Mouse (Mus musculus) myocyte (in vitro differentiated cells): Measurements from ENCODE around the gene B430306N03Rik.

Experiments used
- MAX ChIP-seq: IDR thresholded peaks from one replicate; pipeline ENCODE4 v1.6.1; 2011; ENCODE audit warnings: low read depth, mild to moderate bottlenecking, control low read depth
- MYOD1 ChIP-seq, 3 experiments: IDR thresholded peaks; one replicate each; pipeline ENCODE4 v1.6.1; 2011; ENCODE audit warnings: control low read depth in 2 of 3, low read depth in 2 of 3, mild to moderate bottlenecking in 2 of 3, moderate library complexity in 1 of 3; ENCODE audit not compliant: insufficient read length in 2 of 3, control insufficient read depth in 1 of 3
- MYOG ChIP-seq, 3 experiments: IDR thresholded peaks; one replicate each; pipeline ENCODE4 v1.6.1; 2011; ENCODE audit warnings: control low read depth in 2 of 3, low read depth in 2 of 3, mild to moderate bottlenecking in 2 of 3; ENCODE audit not compliant: insufficient read length in 2 of 3, control insufficient read depth in 1 of 3, insufficient read depth in 1 of 3
- POLR2A ChIP-seq: IDR thresholded peaks from one replicate; pipeline ENCODE4 v1.6.1; 2011; ENCODE audit warnings: low read depth, mild to moderate bottlenecking, control low read depth, moderate library complexity; ENCODE audit not compliant: insufficient read length
- POLR2AphosphoS2 ChIP-seq: IDR thresholded peaks from one replicate; pipeline ENCODE4 v1.6.1; 2011; ENCODE audit warnings: low read depth, control low read depth; ENCODE audit not compliant: insufficient read length
- TCF12 ChIP-seq: IDR thresholded peaks from one replicate; pipeline ENCODE4 v1.6.1; 2011; ENCODE audit warnings: mild to moderate bottlenecking, control low read depth; ENCODE audit not compliant: poor library complexity, insufficient read depth, severe bottlenecking
- TCF3 ChIP-seq: IDR thresholded peaks from one replicate; pipeline ENCODE4 v1.6.1; 2011; ENCODE audit warnings: low read depth, control low read depth; ENCODE audit not compliant: insufficient read length
- USF1 ChIP-seq: IDR thresholded peaks from one replicate; pipeline ENCODE4 v1.6.1; 2011; ENCODE audit warnings: low read depth, mild to moderate bottlenecking, control low read depth, moderate library complexity

- no peak for TF ChIP-seq MYOG (IDR thresholded peaks at IDR 0.05; ENCODE audit: control insufficient read depth in 1 of 3, insufficient read depth in 1 of 3, insufficient read length in 2 of 3, low read depth in 2 of 3)
- TF ChIP-seq USF1, result no peak
- TF ChIP-seq POLR2A, result no peak
- no peak for TF ChIP-seq MYOD1 (IDR thresholded peaks at IDR 0.05; ENCODE audit: control insufficient read depth in 1 of 3, insufficient read length in 2 of 3, low read depth in 2 of 3)
- TF ChIP-seq MAX, result no peak
- no peak for TF ChIP-seq TCF3
- no peak for TF ChIP-seq POLR2AphosphoS2
- no peak for TF ChIP-seq TCF12
Observed at GRCm38 (mm10) chr17:48274885-48275284, 41.1 kb upstream of the B430306N03Rik start.
